Comparison of ENCODE assay signal across 19 mouse cellular contexts in the genomic region with DNA sequence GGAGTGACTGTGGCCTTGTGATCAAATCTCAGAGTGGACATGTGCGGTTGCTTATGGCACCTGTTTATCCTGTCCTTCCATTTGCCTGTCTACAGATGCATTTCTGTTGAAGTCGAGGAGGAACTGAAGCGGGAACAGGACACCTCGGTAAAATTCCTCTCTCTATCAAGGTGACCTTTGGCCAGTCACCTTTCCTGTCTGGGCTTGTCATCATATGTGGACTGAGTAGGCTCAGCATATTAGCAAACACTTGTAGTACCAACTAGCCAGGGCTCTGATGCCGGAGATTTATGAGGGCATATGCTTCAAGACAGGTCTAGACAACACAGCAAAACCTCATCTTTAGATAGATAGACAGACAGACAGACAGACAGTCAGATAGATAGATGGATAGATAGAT. TPM values are rescaled to one million over a fixed set of nuclear protein-coding genes. Genes with fewer than 3 reads are reported as not detected.
"Had no signal": no experiment of that assay in that cellular context is flagged by ENCODE, and none has a peak within 500 bp of the region (broad histone marks: within the 10 kb centered on the region; RNA-seq: fewer than 3 reads in every experiment).

No protein-coding gene starts in this region.

- H3K36me3 ChIP-seq: limb, embryonic 12.5 days; limb, embryonic 15.5 days; lung, embryonic 15.5 days; midbrain, embryonic 10.5 days; midbrain, embryonic 13.5 days; neural tube, embryonic 13.5 days had no signal

- H3K27ac ChIP-seq: kidney, postnatal 0 days; left cerebral cortex, adult 2 months; limb, embryonic 12.5 days; limb, embryonic 15.5 days; lung, embryonic 15.5 days; midbrain, embryonic 10.5 days; midbrain, embryonic 13.5 days; neural tube, embryonic 13.5 days had no signal

- H3K4me2 ChIP-seq: limb, embryonic 12.5 days; limb, embryonic 15.5 days; midbrain, embryonic 13.5 days; neural tube, embryonic 13.5 days had no signal

- ATAC-seq: intestine, postnatal 0 days; midbrain, embryonic 13.5 days; midbrain, embryonic 16.5 days had no signal

- H3K9me3 ChIP-seq: limb, embryonic 12.5 days; limb, embryonic 15.5 days; lung, embryonic 15.5 days; megakaryocyte, embryonic 14.5 days; midbrain, embryonic 10.5 days; midbrain, embryonic 13.5 days; neural tube, embryonic 13.5 days had no signal

- H3K27me3 ChIP-seq: limb, embryonic 12.5 days; limb, embryonic 15.5 days; lung, embryonic 15.5 days; midbrain, embryonic 13.5 days; neural tube, embryonic 13.5 days had no signal

- H3K4me3 ChIP-seq: left cerebral cortex, adult 2 months; limb, embryonic 12.5 days; limb, embryonic 15.5 days; lung, embryonic 15.5 days; megakaryocyte, embryonic 14.5 days; midbrain, embryonic 10.5 days; midbrain, embryonic 13.5 days; myocyte; neural tube, embryonic 13.5 days had no signal

- H3K4me1 ChIP-seq: limb, embryonic 12.5 days; limb, embryonic 15.5 days; megakaryocyte, embryonic 14.5 days; midbrain, embryonic 10.5 days; midbrain, embryonic 13.5 days; neural tube, embryonic 13.5 days had no signal

- H3K9ac ChIP-seq: limb, embryonic 12.5 days; limb, embryonic 15.5 days; lung, embryonic 15.5 days; midbrain, embryonic 13.5 days; neural tube, embryonic 13.5 days had no signal

- DNase-seq: kidney, adult 2 months; kidney, postnatal 36 days; layer of hippocampus, postnatal 36 days; thymus, adult 18-20 months; thymus, postnatal 36 days had no signal

RNA-seq across cellular contexts. Expression of a gene that starts 1.0 kb away (rescaled TPM):
- polyA plus RNA-seq: limb, embryonic 12.5 days; myocyte; neural tube, embryonic 13.5 days; small intestine, adult 2 months; spleen, adult 2 months had no signal
